Mouse (Mus musculus): ENCODE data around the gene Krtap9-3.

Krtap9-3 gene

DNA sequence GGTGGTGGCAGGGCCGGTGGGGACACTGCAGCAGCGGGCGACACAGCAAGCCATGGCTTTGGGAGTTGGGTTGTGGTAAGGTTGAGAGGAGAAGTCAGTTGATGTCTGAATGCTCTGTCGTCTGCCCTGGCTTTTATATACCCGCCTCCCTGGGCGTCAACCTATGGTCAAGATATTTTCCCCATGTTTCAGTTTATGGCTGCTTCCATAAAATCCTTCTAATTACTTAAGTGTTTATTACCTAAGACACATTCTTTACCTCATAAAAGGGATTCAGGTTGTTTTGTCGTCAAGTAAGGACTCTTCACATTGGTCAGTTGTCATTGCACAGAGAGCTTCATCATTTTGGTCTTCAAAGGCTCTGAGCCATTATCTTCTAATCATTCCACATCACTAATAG lies 31.4 kb downstream of the Krtap9-3 start, which contains the start of gene Krtap3-1:
TSS of gene Krtap3-1 (minus strand) at position 101 of the 400 bp plus-strand sequence.
- no peak for DNase-seq (ENCODE audit: low spot score in 2 of 2)

DNA sequence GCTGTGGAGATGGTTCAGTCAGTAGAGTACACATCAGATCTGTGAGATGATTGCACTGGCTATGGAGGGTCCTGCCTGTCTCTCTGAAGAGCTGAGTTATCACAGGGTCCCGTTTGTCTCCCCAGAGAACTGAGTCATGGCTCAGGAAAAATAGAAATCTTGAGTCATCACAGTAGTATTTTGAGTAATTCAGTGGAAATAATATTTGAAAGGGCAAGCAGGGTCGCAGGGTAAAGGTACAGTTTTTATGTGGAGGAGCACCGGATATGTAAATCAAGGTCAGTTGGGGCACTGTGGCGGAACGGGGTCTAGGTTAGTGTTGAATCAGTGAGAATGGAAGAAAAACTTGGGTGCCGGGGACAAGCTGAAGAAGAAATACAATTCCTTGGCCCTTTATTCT lies 35.3 kb downstream of the Krtap9-3 start:
- DNase-seq (ENCODE audit: low spot score in 2 of 2) = no peak

DNA sequence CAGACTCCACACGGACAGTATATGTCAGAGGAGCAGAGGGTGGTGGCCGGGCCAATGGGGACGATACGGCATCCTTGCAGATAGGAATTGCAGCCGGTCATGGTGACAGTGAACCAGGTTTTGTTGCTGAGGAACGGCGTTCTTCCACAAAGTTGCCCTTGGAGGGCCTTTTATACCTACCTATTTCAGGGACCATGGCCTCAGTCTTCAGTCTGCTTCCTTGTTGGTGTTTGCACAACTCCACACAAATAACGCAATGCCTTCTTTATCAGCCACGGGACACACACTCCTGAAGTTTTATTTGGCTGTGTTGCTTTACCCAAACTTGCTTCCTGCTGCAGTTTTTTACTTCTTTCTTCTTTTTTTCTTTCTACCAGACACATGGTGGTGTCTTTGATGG lies 38.5 kb downstream of the Krtap9-3 start, which contains the start of gene Gm11939:
TSS of gene Gm11939 (minus strand) at position 101 of the 400 bp plus-strand sequence.
- no peak for DNase-seq (ENCODE audit: low spot score in 2 of 2)

DNA sequence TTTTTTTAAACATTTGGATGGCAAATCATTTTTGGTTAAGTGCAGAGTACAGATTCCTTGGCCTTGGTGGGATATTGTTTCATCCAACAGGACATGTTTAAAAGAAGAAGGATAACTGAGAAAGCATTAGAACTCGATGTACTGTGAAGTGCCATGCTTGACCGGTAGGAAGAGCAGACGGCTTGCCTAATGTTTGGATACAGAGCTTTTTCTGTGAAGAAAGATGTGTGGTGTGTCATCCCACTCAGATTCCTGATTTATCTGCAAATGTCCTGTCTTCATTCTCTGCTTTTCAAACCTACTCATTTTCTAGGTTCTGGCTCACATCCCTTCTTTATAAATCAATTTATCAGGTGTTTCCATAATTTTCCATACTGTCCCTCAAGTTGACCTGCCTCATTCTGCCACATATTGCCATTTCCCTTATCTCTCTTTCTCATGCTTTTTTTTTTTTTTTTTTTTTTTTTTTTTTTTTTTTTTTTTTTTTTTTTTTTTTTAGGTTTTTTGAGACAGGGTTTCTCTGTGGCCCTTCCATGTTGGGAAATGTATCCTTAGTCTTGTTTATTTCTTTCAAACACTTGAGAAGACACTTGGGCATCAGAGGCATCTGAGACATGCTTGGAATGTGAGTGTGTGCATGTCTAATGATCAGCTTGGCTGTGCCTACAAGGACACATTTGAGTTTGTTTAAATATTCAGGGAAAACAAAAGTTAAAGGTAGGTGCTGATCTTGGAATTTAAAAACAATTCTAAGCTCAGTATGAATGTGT lies 39.7 kb downstream of the Krtap9-3 start:
- no peak for DNase-seq (ENCODE audit: low spot score in 2 of 2)

DNA sequence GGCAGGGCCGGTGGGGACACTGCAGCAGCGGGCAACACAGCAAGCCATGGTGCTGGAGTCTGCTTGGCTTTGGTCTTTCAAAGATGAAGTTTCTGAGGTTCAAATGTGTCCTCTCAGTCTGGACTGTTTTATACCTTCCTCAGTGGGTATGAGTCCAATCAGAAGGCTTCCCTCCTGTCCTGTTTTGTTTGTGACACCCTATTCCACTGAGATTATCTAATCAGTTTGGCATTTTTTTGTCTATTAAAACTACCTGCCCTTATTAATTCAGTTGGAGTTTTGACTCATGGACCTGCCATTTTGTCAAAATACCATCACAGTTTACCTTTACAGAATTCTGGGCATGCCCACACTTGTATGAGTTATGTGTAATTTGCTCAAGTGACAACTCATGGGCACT lies 41.2 kb downstream of the Krtap9-3 start, which contains the start of gene Krtap3-2:
TSS of gene Krtap3-2 (minus strand) at position 101 of the 400 bp plus-strand sequence.
- no peak for DNase-seq (ENCODE audit: low spot score in 2 of 2)

DNA sequence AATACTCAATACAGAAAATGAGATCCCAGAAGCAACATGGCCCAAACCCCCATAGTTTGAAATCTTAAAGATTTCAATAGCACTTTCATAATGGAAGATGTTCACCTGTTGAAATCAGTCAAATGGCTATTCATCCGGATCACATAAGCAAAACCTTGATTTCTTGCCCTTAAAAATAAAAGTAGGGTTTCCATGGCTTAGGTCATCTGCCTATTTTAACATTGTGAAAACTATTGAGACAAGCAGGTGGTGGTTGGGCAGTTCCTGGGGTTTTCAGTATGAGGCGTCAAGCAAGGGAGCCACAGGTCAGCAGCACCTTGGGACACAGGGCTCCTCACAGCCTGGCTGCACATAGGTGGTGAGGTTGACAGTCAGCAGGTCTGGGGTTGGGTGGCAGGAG lies 41.7 kb downstream of the Krtap9-3 start:
- DNase-seq (ENCODE audit: low spot score in 2 of 2) = no peak

DNA sequence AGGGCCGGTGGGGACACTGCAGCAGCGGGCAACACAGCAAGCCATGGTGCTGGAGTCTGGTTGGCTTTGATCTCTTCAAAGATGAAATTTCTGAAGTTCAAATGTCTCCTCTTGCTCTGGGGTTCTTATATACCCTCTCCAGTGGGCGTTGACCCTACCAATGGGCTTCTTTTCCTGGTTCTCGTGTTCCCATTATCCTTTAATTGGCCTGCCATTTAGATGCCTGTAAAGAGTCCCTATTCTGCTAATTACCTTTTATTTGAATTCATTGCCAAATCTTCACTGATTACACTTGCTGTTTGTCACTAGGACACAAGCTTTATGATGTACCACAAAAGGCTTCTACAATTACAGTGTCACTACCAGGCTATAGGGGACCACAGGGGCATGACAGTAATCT lies 47.1 kb downstream of the Krtap9-3 start, which contains the start of gene Krtap3-3:
TSS of gene Krtap3-3 (minus strand) at position 101 of the 400 bp plus-strand sequence.
- no peak for DNase-seq (ENCODE audit: low spot score in 2 of 2)

DNA sequence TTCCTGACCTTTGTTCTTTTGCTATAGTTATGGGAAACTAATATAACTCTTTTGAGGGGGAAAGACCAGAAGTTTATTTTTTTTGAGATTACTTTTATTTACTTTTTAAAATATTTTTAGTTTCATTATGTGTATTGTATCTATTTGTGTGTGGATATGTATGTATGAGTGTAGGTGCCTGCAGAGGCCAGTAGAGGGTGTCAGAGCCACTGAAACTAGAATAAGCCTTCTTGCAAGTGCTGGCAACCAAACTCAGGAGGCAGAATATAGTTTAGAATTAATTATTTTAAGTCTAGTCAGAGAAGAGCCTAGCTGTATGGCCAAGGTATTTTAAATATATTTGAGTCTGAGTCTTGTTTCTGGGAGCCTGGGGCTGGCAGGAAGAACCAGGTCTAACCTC lies 50.0 kb downstream of the Krtap9-3 start:
- no peak for DNase-seq (ENCODE audit: low spot score in 2 of 2)
